Mouse (Mus musculus): ENCODE data around the gene Wrap73.

Gene Wrap73

DNA sequence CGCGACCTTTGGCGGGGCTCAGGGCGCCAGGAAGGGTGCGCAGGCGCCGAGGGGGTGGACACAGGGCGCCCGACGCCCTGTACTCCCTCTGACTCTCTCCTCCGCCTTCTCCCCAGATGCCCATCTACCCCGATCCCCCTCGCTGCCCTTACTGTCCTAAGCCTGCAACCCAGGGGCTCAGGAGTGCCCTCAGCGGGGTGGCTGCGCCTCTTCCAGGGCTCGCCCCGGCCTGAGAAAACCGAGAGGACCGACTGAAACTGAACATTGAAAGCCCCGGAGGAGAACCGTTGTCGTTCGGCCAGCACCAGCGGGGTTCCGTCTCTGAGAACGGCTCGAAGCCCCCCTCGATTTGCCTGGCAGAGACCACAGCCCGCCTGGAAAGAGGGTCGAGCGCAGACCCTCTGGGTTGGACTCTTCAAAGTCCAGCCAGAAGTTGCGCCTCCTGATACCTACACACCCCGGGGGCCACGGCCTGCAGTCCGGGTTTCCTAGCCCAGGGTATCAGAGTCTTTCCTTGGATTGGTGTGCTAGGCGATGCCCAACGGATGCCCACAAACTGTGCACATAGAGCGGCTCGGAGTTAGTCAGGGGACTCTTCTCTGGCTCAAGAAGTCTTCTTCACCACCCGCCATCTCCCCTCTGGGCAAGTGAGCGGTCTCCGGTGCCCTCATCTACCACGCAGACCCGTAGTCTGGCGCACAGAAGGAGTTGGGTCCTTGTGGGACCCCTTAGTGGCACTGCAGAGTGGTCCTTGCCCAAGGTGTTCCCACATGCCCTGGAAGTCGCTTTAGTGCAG, 1.8 kb upstream of the Wrap73 start:
- no peak for DNase-seq

DNA sequence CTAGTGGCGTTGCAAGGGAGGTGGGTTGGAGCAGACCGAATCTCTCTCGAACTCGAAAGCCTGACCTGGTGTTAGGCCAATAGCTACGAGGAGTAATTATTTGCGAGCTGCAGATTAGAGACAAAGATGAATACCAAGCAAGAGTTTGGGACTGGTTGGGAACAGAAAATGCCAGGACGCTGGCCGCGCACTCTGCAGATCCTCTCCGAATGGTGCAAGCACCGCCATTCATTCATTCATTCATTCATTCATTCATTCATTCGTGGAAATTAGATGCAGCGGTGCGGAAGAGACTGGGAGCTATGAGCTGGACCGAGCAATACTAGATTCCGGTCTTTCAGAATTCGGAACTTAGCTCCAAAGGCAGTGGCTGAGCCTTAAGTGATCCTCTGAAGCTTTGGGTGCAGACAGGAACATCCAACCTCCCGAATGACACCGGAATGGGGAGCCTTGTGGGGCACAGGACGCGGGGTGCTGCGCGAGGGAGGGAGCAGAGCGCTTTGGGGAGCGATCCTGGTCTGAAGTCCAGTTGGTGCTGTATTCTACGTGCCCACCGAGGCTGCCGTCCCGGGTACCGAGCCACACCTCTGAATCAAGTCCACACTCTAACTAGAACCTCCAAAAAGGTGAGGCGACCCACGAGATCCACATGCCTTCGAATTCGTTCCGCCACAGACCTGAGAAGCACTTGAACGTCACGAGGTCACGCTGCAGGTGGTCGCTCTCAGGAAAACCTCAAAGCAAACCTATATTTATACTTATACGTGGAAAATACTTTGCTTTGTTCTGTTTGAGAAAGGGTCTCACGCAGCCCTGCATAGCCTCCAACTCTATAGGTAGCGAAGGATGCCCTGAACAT, 934 bp upstream of the Wrap73 start:
- DNase-seq, result no peak

DNA sequence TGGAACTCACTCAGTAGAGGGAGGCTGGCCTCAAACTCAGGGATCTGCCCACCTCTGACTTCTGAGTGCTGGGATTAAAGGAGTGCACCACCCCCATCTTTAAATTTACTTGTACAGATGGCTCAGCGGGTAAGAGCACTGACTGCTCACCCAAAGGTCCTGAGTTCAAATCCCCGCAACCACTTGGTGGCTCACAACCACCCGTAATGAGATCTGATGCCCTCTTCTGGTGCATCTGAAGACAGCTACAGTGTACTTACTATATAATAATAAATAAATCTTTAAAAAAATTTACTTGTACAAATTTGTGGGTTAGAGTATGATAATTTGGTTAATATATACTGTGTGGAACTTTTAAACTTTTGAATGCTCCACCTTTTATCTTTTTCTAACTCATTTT, 2.5 kb downstream of the Wrap73 start:
- DNase-seq, result no peak

DNA sequence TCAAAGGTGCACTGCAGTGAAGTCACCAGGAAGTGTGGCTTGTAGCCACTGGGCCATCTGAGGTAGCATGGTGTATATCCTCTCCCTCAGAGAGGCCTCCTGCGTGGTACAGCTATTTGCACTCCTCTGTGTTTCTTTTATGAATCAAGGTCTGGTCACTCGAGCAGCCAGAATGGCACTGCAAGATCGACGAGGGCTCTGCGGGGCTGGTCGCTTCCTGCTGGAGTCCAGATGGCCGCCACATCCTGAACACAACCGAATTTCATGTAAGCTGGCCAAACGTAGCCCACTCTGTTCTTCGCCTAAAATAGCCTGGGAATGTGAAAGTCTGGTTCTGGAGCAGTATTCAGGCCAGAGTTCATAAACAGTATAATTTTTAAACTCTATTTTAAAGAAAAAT, 4.2 kb downstream of the Wrap73 start:
- no peak for DNase-seq

DNA sequence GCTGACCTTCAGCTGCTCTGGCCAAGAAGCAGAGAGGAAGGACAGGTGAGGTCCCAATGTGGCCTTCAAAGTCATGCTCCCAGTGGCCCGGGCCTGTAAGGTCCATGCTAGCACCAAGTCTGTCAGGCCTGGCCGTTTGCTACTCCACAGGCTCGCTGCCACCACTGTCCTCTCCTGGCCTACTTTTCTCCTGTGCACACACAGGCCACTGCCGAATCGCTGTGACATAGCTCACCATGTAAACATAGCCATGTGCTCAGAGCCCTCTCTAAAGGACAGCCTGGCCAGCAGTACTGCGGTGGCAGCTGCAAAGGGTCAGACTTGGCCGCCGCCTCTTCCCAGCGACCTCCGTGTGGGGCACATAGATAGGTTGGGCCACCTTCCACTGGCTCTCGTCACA, 11.9 kb downstream of the Wrap73 start:
- DNase-seq, result no peak

DNA sequence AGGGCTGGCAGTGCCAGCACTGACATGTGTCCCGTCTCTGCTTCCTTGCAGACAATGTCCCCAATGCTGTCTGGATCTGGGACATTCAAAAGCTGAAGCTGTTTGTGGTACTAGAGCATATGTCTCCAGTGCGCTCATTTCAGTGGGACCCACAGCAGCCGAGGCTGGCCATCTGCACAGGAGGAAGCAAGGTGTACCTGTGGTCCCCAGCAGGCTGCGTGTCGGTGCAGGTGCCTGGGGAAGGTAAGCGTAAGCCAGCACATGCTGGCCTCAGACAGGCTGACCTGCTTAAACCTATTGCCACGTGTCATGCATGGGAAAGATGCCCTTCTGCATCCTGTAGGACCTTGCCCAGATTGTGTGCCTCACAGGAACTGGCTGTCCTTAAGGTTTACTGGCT, 13.9 kb downstream of the Wrap73 start:
- no peak for DNase-seq

DNA sequence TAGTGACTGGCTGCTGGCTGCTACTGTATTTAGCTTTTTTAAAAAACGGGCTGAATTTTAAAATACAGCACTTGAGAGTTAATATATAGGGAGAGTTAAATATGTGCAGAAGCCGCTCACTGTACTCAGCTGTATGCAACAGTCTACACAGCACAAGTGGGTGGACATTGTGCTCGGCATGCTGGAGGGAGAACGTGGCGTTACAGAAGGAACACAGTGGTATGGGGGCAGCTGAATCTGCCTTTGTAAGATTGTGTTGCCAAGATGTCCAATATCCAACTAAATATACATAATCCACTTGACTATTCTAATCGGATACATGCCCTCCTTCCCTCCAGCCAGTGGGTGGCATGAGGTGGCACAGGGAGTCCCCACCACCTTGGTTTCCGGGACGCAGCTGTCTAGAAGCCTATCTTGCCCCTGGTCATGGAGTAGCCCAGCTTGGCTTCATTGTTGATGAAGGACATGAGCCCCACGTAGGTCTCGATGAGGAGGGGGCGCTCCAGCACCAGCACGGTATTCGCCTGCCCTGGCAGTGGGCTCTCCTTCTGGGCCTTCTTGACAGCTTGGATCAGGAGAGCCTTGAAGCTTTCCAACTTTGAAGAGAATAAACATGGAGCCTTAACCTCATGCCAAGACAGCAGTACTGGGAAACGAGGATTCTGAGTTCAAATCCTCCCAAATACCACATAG, 15.9 kb downstream of the Wrap73 start:
- no peak for DNase-seq

DNA sequence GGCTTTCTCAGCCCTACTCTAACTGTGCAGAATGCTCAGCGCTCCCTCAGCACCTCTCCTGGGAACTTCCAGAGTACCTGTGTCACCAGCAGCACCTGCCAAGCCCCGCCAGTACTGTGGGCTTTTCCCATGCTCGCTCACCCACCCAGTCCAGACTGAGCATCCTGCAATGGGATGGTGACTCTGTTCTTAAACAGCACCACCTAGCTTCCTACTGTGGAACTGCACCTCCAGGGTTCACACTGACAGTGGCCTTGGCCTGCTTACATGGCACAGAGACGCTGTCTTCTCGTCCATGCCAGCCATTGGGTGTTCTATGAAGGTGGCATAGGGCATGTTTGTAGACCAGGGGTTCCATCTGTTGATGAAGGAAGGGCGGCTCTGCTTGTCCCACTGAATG, 16.8 kb downstream of the Wrap73 start:
- DNase-seq, result peak; percentile 92

DNA sequence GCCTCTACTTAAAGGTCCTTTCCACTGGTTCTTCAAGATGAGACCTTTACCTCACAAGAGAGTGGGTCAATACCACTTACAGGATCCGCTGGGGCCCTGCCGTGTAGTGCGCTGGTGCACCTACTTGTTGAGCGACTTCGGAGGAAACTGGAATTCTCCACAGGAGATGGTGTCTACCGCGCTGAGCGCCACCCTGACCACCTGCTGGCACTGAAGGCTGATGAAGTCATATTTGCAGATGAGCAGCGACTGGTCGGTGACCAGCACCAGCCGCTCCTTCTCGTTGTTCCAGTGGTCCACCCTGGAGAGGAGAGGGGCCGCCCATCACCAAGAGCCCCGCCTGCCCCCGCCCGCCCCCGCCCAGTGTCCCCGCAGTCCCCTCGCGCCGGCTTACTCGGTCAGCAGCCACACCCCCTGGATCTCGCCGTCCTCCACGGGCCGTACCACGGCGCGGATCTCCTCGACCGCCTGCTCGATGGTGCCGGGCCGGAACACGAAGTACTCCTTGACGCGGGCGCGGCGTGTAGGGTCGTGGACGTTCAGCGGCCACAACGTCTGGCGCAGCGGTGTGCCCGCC, 17.9 kb downstream of the Wrap73 start:
- DNase-seq, result peak; percentile 54

DNA sequence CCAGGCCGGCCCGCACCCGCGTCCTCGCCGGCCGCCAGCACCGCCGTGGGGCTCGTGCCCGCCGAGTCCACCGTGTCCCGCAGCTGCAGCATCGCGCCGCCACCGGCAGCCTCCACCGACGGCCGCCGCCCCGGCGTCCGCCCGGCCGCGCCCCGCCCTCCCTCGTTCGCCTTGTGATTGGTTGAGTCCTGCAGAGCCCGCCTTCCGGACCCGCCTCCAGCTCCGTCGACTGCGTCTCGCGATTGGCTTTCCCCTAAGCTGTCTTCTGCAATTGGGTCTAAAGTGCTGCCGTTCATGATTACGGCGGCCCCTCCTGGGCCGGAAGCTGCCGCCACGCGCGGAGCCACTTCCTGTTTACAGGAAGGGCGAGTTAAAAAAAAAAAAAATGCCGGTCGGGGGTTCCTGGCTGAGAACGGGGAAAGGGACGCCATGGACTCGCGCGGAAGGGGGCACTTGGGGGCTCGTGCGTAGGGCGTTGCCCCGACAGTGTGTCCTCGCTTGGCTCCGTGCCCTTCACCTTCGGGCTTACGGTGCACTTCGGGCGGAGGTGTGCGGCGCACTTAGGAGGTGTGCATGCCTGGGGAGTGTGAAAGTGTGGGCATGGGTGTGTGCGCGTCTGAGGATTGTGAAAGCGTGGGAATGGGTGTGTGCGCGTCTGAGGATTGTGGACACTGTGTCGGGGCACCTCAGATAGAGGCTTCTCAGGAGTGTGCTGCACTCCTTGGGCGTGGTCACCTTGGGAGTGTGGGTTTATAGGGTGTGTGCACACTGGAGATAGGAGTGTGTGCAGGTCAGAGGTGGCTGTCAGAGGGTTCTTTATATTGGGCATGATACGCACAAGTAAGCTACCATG, 18.6 kb downstream of the Wrap73 start, which contains the start of gene Tprgl:
TSS of gene Tprgl (minus strand) at position 129 of the 853 bp plus-strand sequence.
- peak; percentile 98 for DNase-seq

DNA sequence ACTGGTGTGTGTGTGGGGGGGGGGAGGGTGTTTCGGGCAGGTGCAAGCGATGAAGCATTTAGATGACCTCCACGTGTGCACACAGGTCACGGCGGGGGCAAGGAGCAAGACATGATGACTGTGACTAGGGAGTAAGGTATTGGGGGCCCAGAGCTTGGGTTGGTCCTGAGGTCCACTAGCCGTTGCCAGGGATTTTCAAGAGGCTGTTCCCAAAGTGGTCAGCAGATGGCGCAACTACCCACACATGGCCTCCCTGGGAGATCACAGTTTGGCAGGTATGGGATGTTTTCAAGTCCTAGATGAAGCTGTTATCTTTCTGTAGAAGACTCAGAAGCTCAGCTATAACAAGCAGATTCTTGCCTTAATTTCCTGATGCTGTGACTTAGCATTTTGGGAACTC, 21.1 kb downstream of the Wrap73 start:
- DNase-seq, result peak; percentile 81

DNA sequence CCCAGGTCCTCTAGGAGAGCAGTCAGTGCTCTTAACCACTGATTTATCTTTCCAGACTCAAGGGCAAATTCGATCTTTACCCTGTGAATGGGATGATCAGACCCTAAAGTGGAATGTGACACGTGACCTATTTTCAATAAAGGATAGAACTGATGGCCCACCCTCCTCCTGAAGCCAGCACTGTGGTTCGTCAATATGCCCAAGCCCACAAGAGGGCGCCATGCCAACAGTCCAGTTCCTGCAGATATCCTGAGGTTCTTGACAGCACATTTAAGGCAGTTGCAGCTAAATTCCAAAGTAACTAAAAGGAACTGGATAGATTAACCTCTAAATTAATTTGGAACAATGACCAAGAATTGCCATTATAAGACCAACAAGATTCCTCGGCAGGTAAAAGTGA, 24.9 kb downstream of the Wrap73 start:
- DNase-seq, result peak; percentile 80

DNA sequence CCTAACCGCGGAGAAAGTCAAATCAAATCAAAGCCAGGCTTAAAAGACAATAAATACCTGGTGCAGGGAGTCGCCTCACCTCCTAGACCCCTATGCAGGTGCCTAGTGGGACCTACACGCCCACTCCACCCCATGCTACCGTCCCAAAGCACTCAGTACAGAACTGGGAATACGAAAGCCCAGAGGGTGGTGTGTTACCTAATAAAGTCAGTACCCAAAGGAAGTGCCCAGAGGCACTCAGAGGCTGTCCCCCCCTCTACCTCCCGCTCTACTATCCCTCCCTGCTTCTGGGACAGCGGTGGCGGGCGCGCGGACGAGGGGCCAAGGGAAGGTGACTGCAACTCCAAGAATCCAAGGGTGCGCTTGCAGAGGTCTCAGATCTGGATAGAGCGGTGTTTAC, 27.8 kb downstream of the Wrap73 start:
- DNase-seq, result no peak

DNA sequence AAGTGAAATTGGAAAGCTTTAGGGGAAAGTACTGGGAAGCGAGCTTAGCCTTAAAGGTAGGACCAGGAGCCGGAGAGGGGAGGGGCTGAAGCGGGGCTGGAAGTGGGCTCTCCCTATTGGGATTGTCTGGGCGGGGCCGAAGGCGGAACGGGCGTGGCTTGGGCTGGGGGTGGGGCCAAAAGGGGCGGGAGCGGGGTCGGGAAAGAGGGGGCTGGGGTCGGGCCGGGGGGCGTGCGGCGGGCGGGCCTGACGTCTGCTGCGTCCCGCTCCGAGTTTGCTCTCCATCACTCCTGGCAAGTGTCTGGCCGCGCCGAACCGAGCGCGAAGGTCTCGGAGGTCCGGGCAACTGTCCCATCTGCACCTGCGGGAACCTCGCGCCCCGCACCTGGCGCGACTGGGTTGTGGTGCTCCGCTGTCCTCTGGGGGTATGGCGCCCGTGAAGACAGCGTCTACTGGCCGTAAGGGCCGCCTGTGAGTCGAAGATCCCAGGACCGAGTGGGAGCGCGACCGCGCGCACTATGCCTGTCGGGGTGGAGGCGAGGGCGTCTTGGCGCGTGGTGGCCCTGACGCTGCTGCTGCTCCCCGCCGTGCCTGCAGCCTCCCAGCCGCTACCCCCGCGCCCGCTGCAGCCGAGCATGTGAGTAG, 28.5 kb downstream of the Wrap73 start, which contains the start of gene Megf6:
TSS of gene Megf6 (plus strand) at position 225 of the 645 bp plus-strand sequence.
- DNase-seq, result no peak

DNA sequence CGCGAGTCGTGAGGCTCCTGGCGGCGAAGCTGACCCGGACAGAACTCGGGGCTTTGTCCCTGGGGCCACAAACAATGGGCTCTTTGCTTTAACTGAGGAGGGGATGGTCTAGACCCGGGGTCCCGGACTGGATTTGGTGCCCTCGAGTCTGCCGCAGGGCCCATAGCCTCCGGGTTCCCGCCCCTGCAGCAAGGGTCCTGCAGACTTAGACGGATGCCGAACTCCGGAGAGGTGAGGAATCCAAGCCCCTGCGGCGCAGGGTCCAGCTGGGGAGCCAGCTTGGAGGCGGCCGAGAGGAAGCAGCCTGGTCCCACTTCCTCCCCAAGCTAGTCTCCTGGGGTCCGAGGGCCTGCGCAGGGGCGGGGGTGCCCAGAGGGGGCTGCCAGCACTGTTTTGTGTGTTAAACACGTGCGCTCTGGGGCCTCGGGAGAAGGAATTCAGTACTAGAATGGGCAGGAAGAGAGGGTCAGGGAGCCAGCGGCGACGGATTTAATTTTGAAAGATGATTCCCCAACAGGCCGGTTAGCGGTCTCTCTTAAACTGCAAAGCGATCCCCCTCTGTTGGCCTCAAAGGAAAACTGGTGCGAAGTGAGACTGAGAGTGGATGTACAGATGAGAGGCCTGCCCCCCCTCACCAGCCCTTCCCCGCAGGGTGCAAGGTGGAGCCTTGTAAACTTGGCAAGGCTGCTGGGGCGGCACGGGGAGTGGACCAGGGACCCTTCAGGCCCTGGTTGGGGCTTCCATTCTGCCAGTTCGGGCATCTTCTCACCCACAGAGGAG, 29.2 kb downstream of the Wrap73 start:
- no peak for DNase-seq

DNA sequence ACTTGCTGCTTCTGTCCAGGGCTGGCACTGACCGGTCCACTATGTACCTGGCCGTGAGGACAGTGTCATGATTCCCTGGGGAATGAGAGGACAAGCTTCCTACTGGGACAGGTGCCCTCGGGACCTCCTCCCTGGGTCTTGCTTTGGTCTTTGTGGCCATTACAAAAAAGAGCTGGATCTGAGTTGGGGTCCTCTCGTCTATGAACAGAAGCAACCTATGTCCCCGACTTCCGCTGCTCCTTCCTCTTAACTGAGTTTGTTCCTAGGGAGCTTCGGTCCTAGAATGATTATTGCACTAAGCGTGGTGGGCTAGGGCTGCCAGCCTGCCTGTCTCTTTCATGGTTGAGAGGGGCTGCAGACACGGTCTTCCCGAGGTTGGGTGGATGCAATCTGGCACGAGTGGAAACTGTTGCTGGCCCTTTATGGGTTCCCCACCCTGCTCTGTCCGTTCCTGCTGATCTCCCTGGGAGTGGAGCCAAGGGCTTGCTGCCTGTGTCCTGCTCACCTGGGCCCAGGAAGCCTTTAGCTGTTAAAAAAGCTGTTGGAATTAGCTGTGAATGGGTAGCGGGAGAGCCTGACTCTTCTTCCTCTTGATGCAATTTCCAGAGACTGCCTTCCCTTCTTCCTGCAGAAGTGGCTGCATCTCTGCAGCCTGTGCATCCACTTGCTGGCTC, 29.9 kb downstream of the Wrap73 start:
- DNase-seq, result no peak

DNA sequence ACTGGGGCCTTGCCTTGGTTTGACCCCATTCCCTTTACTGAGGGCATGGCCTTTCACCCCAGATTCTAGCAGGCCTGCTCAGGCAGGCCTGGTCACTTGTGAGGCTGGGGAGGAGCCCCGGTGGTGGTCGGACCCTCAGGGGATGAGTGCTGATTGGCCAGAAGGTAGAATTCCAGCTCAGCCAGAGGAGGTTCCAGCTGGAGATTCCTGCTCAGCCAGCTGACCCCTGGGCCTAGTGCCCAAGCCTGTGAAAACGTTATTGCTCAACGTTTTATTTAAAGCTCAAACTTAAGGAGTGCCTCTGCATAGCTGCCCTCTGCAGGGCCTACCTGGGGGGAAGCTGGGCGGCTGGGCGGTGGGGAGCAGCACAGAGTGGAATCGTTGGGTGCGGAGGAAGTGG, 35.1 kb downstream of the Wrap73 start:
- DNase-seq, result no peak

DNA sequence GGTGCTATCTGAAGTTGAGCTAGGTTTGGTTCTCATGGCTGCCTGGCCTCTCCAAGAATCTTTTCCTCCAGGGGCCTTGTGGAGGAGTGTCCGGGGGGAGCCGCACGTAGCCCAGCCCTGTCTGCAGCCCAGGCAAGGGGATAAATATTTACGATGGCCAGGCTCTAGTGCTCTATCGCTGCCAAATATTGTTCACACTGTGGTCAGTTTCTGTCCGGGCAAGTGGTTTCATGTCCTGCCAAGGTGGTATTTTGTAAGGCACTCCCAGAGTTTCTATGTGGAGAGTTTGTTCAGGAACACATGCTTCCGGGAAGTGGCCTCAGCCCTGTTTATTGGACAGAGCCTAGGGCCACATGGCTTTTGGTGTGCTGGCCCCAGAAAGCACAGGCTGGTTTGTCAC, 38.8 kb downstream of the Wrap73 start:
- no peak for DNase-seq

DNA sequence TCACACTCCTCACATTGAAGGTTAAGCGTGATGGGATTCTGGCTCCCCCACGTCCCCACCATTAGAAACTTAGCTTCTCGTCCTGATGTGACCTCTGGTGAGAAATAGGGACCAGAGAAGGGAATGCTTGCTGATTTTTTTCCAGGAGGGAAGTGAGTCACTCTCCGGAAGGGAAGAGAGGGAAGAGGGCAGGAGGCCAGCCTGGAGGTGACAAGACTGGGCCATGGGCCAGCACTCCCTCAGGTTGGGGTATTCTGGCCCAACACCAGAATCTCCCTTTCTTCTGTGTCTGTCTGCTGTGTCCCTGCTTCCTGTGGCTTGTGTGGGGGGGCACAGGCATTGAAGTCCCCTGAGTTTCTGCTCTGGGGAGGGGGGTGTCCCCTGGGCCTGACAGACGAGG, 41.4 kb downstream of the Wrap73 start:
- no peak for DNase-seq

DNA sequence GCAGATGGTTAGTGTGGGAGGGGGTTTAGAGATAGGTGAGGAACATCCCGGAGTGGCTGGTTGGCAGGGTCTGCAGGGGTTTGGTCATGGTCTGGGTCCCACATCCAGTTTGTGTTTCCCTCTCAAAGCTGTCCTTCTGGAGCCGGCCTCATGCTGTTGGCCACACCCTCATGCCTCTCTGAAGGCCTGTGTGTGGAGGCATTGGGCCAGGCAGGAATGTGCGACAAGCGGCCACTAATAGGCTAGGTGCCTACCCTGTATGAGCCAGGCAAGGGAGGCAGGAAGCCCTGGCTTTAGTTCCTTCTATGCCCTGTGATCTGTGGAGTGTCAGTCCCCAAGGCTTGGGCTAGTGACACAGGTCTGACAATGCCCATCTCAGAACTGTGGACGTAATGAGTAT, 42.8 kb downstream of the Wrap73 start:
- DNase-seq, result no peak
